Mouse (Mus musculus) stomach, postnatal 0 days (tissue): Measurements from ENCODE around the gene Serpinb9c. TPM values are rescaled to one million over a fixed set of nuclear protein-coding genes. Genes with fewer than 3 reads are reported as not detected.

Experiments used
- ATAC-seq: fragments of 200-750 bp; cut with Nextera tagmentation; 2 replicates; pipeline ENCODE4 v1.8.0; 2017; ENCODE audit not compliant: low FRiP score, low TSS enrichment
- DNase-seq: peaks from one replicate; pipeline ENCODE4 v3.0.0-alpha.2; 2016; ENCODE audit warnings: low spot score
- H3K27ac ChIP-seq: fragments of 300-500 bp; sonication (generic); replicated peaks from 2 replicates; pipeline ENCODE4 v1.5.1; 2014; ENCODE audit warnings: mild to moderate bottlenecking, control low read depth
- H3K27me3 ChIP-seq: fragments of 300-500 bp; sonication (generic); 2 replicates; pipeline ENCODE4 v1.6.1; 2014; ENCODE audit warnings: low read length; ENCODE audit not compliant: control insufficient read depth, insufficient read depth
- H3K36me3 ChIP-seq: fragments of 300-500 bp; sonication (generic); 2 replicates; pipeline ENCODE4 v1.6.1; 2014; ENCODE audit warnings: low read length, mixed read lengths; ENCODE audit not compliant: control insufficient read depth, insufficient read depth
- H3K4me1 ChIP-seq: fragments of 300-500 bp; sonication (generic); replicated peaks from 2 replicates; pipeline ENCODE4 v1.6.1; 2014; ENCODE audit warnings: antibody characterized with exemption; ENCODE audit not compliant: control insufficient read depth, insufficient read depth
- H3K4me2 ChIP-seq: fragments of 300-500 bp; sonication (generic); replicated peaks from 2 replicates; pipeline ENCODE4 v1.6.1; 2014; ENCODE audit warnings: low read depth, mild to moderate bottlenecking, control low read depth, moderate library complexity
- H3K4me3 ChIP-seq: fragments of 300-500 bp; sonication (generic); 2 replicates; pipeline ENCODE4 v1.5.1; 2014; ENCODE audit warnings: low read depth, low read length, control low read depth
- H3K9ac ChIP-seq: fragments of 300-500 bp; sonication (generic); 2 replicates; pipeline ENCODE4 v1.6.1; 2014; ENCODE audit warnings: mild to moderate bottlenecking, low read length, control low read depth, mixed read lengths
- H3K9me3 ChIP-seq: fragments of 300-500 bp; sonication (generic); 2 replicates; pipeline ENCODE4 v1.6.1; 2016; ENCODE audit warnings: low read length; ENCODE audit not compliant: control insufficient read depth
- CTCF ChIP-seq: IDR thresholded peaks from 2 replicates; pipeline ENCODE4 v1.5.1; 2016; ENCODE audit warnings: antibody characterized with exemption, low read depth, mild to moderate bottlenecking, moderate library complexity
- EP300 ChIP-seq: optimal IDR thresholded peaks from 2 replicates; pipeline ENCODE3; 2016; ENCODE audit warnings: antibody characterized with exemption
- WGBS: fragments of 180-500 bp; shearing (Covaris S2); extraction: QIAGEN DNeasy Blood & Tissue Kit; methylation state at CpG from one replicate; pipeline ENCODE4 v1.1.7; 2014; 5-methylcytosine and 5-hydroxymethylcytosine counted together
- polyA plus RNA-seq: library from polyadenylated mRNA; unstranded; fragments of >200 nt; fragmentation: Nextera tagmentation; extraction: Ambion mirVana; gene quantifications from 2 replicates; pipeline ENCODE4 v1.2.1, GENCODE M21; 2015

Gene Serpinb9c
- polyA plus RNA-seq, 1 experiment from 2014 or later, result not detected

DNA sequence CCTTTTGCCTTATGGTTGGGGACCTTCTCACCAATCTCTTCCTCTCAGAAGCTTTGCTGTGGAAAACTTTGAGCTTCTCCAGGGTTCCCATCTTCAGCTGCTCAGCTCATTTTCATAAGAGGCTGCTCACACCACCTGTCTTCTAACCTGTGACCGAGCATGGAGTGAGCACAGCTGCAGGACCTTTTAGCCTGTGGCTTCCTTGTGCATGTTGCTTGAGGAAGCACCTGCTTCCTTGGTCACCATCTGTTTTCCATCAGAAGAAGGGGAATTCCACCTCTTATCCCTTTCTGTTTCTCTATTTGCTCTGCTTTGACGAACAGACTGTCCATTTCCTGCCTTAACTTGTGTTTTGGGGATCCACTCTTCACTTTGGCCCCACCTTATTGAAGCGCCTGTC is 46.5 kb downstream of the Serpinb9c start:
- no peak overlapping the region for H3K4me3 ChIP-seq
- 61% methylated on average over 3 of the region's 3 CpGs for WGBS
- DNase-seq (no peak), ATAC-seq (no peak)
- no peaks in the 10 kb centered on the region for H3K4me1 ChIP-seq
- H3K27ac ChIP-seq, result no peak overlapping the region
- no peaks in the 10 kb centered on the region for H3K9me3 ChIP-seq
- no peaks in the 10 kb centered on the region for H3K27me3 ChIP-seq
- H3K9ac ChIP-seq, result no peak overlapping the region
- TF ChIP-seq EP300 (no peak), CTCF (no peak)
- no peak overlapping the region for H3K4me2 ChIP-seq
- H3K36me3 ChIP-seq, result no peaks in the 10 kb centered on the region

DNA sequence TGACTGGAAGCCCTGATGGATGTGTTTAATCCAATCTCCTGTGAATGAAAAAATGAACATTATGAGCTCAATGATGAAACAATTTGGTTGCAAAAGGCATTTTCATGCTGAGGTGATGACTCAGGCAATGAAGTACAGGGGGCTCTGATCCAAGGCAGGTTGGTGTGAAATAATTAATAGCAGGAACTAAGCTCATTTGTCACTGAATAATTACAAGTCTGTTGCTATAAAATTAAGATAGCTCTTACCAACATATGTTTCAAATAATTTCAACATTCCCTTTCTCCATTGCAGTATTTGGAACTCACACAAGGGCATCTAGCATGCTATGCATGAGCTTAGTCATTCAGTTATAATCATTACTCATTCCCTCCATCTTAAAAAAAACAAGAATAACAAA is 53.9 kb downstream of the Serpinb9c start:
- ATAC-seq (no peak), DNase-seq (no peak)
- H3K27me3 ChIP-seq, result no peaks in the 10 kb centered on the region
- no peak overlapping the region for H3K4me3 ChIP-seq
- H3K4me1 ChIP-seq, result no peaks in the 10 kb centered on the region
- no peaks in the 10 kb centered on the region for H3K9me3 ChIP-seq
- no peaks in the 10 kb centered on the region for H3K36me3 ChIP-seq
- no peak overlapping the region for H3K27ac ChIP-seq
- no peak overlapping the region for H3K9ac ChIP-seq
- no peak for TF ChIP-seq EP300
- no peak for TF ChIP-seq CTCF
- no peak overlapping the region for H3K4me2 ChIP-seq

Other genes starting within 250 kb of the Serpinb9c start
- 7.7 and 9.5 TPM in 2 replicates for gene Serpinb6b, start 194.5 kb downstream of the Serpinb9c start, polyA plus RNA-seq
- gene Serpinb9, start 156.5 kb downstream of the Serpinb9c start, polyA plus RNA-seq, result 5.5 and 6.3 TPM in 2 replicates
- 2.7 and 4.9 TPM in 2 replicates for gene Serpinb9b, start 132.3 kb downstream of the Serpinb9c start, polyA plus RNA-seq
- gene Serpinb1b, start 81.2 kb downstream of the Serpinb9c start, polyA plus RNA-seq, result 1.3 and 2.0 TPM in 2 replicates
- not detected in 2 replicates for gene Serpinb9d, start 33.2 kb upstream of the Serpinb9c start, polyA plus RNA-seq
- not detected in 2 replicates for gene Serpinb9e, start 89.9 kb upstream of the Serpinb9c start, polyA plus RNA-seq
- not detected in 2 replicates for gene Serpinb9f, start 164.3 kb upstream of the Serpinb9c start, polyA plus RNA-seq
- not detected in 2 replicates for gene Gm11397, start 236.0 kb upstream of the Serpinb9c start, polyA plus RNA-seq